Mouse (Mus musculus) liver, embryonic 14.5 days (tissue): ENCODE results near the gene Ehhadh. TPM values are rescaled to one million over a fixed set of nuclear protein-coding genes. Genes with fewer than 3 reads are reported as not detected.

ENCODE experiments used
- ATAC-seq: fragments of 200-750 bp; cut with Nextera tagmentation; 2 replicates; pipeline ENCODE4 v1.8.0; 2017; ENCODE audit warnings: moderate number of reproducible peaks, mild to moderate bottlenecking, moderate library complexity; ENCODE audit not compliant: insufficient read depth
- DNase-seq, 3 experiments: peaks; one replicate each; pipeline ENCODE4 v3.0.0-alpha.2; 2012 to 2013; ENCODE audit warnings: low read depth in 3 of 3, low spot score in 3 of 3
- H3K27ac ChIP-seq: fragments of 300-500 bp; sonication (generic); 2 replicates; pipeline ENCODE4 v1.5.1; 2014; ENCODE audit warnings: moderate library complexity, mild to moderate bottlenecking, control low read depth, inconsistent platforms
- H3K27me3 ChIP-seq: fragments of 300-500 bp; sonication (generic); 2 replicates; pipeline ENCODE4 v1.6.1; 2014; ENCODE audit warnings: mild to moderate bottlenecking, low read length, moderate library complexity; ENCODE audit not compliant: control insufficient read depth, insufficient read depth
- H3K36me3 ChIP-seq: fragments of 300-500 bp; sonication (generic); replicated peaks from 2 replicates; pipeline ENCODE4 v1.6.1; 2014; ENCODE audit warnings: low read depth; ENCODE audit not compliant: control insufficient read depth, insufficient read depth
- H3K4me1 ChIP-seq, 2 experiments: fragments of 200-500 bp in 1 of 2; fragments of 300-500 bp in 1 of 2; sonication (generic) in 1 of 2; replicated peaks; 2 replicates each; pipeline ENCODE4 v1.6.1; 2012 to 2014; ENCODE audit warnings: antibody characterized with exemption in 1 of 2, inconsistent platforms in 1 of 2, low read length in 1 of 2; ENCODE audit not compliant: control insufficient read depth in 2 of 2, insufficient read depth in 2 of 2
- H3K4me2 ChIP-seq: fragments of 300-500 bp; sonication (generic); 2 replicates; pipeline ENCODE4 v1.6.1; 2014; ENCODE audit warnings: low read depth, mild to moderate bottlenecking, control low read depth, moderate library complexity
- H3K4me3 ChIP-seq, 2 experiments: fragments of 200-500 bp in 1 of 2; fragments of 300-500 bp in 1 of 2; sonication (generic) in 1 of 2; 2 replicates each; pipeline ENCODE4 v1.5.1; 2012 to 2014; ENCODE audit warnings: low read depth in 2 of 2, low read length in 2 of 2, mild to moderate bottlenecking in 2 of 2, control low read depth in 1 of 2, inconsistent platforms in 1 of 2, moderate library complexity in 1 of 2; ENCODE audit not compliant: insufficient read depth in 1 of 2
- H3K9ac ChIP-seq: fragments of 300-500 bp; sonication (generic); replicated peaks from 2 replicates; pipeline ENCODE4 v1.6.1; 2014; ENCODE audit warnings: mild to moderate bottlenecking, control low read depth, moderate library complexity
- H3K9me3 ChIP-seq: fragments of 300-500 bp; sonication (generic); 2 replicates; pipeline ENCODE4 v1.6.1; 2016; ENCODE audit warnings: low read length, mixed read lengths; ENCODE audit not compliant: control insufficient read depth
- CTCF ChIP-seq: IDR thresholded peaks from 2 replicates; pipeline ENCODE4 v1.5.1; 2016; ENCODE audit warnings: antibody characterized with exemption, low read depth, control low read depth
- EP300 ChIP-seq: IDR thresholded peaks from 2 replicates; pipeline ENCODE4 v1.6.1; 2016; ENCODE audit warnings: antibody characterized with exemption, low read depth
- whole genome bisulfite sequencing: fragments of 180-500 bp; shearing (Covaris S2); extraction: QIAGEN DNeasy Blood & Tissue Kit; methylation state at CpG from one replicate; pipeline ENCODE4 v1.1.7; 2014; ENCODE audit not compliant: insufficient replicate concordance; 5-methylcytosine and 5-hydroxymethylcytosine counted together
- polyA plus RNA-seq, 2 experiments: library from polyadenylated mRNA; depleted of rRNA in 1 of 2; stranded (reverse) in 1 of 2; unstranded in 1 of 2; fragments of >200 nt; fragmentation: Nextera tagmentation in 1 of 2; extraction: Ambion mirVana in 1 of 2; gene quantifications; 2 replicates each; pipeline versions ENCODE4 v1.2.1 to v1.2.3; 2012 to 2014

Ehhadh gene
- polyA plus RNA-seq (2012; rRNA removed) (6.1 and 7.7 TPM in 2 replicates), polyA plus RNA-seq (2014; fragmentation: Nextera tagmentation; extraction: Ambion mirVana) (8.1 and 8.2 TPM in 2 replicates)

DNA sequence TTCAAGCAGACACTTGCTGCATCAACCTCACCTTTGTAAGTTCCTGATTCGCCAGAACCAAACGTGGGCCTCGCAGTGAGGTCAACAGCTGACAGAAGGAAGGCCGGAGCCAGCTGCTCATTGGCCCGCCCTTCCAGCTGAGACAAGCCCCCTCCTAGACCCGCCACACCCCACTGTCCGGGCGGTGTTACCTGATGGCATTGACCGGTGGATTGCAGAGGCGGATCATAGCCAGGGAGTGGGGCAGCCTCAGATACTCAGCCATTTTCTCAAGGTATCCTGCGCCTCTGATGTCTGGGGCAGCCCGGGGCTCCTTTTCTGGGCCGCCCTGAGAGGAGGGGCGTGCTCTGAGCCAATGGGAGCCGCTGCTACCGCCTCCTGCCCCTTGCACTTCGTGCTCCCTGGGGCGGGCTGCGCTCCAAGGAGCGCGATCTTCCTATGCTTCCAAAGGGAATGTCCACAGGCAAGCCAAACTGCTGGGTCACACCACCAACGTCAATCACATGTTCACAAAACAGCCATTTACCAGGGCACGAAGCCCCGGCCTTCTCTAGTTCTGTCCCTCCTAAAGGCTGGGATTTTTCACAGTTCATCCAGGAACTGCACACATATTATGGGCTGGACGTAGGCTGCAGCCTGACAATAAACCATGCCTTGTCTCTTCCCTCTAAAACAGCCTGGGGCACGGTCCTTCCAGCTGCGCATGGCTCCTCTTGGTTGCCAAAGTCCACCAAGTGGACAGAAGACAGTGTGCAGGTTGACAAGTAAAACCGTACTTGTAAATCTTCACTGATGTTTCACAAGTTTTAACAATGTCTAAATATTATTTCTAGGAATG lies at the start of gene Ehhadh:
Ehhadh (minus strand) TSS at position 292 of the 838 bp plus-strand sequence.
- H3K27ac ChIP-seq = no peak within 1 kb of the TSS; the same call in 1 of the 2 replicates
- DNase-seq (peak in 1 of 3 experiments; percentile 45), ATAC-seq (peak; percentile 83)
- H3K9ac ChIP-seq = peak within 1 kb of the TSS; percentile 64
- TF ChIP-seq CTCF = no peak
- no peak for TF ChIP-seq EP300
- H3K27me3 ChIP-seq = no peaks in the 10 kb centered on the region
- H3K36me3 ChIP-seq = no peaks in the 10 kb centered on the region
- H3K9me3 ChIP-seq = no peaks in the 10 kb centered on the region
- H3K4me1 ChIP-seq = peaks cover 22 to 33% of the 10 kb centered on the region in 2 experiments
- WGBS = 8% methylated on average over 28 of the region's 28 CpGs
- H3K4me3 ChIP-seq = peak within 1 kb of the TSS; percentile 56 to 69
- peak within 1 kb of the TSS; percentile 84 for H3K4me2 ChIP-seq

DNA sequence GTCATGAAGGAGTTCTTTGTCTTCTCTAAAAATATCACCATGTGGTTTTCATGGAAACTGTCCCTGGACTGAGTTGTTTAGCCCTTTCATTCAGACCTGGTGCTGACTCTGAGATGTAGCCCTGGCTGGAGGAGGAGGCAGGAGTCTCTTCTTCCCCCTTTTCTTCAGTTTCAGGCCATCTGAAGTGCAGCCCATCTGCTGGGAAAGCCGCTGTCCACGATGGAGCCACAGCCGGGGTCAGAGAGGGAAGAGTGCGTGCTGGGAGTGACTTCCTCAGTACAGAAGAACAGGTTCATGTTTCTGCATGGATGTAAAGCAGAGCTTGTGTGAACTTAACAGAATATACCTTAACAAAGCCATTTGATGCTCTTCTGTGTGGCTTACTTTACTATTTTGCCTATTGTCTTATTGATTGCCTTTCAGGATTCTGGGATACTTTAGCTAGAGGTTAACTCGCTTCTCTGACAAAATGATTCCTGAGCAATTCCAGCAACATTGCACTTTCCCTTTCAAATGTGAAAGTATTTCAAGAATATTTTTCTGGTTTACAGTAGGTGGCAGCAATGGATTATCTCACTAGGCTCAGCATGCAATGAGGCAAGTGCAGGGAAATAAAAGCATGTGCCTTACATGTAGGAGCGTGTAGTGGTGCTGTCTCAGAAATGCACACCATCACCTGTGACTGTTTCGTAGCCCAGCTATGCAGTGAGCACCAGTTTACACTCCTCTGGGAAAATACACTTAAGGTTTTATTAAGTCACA lies 48.9 kb upstream of the Ehhadh start:
- ATAC-seq (no peak), DNase-seq (no peak)
- H3K4me3 ChIP-seq = no peak overlapping the region
- no peak overlapping the region for H3K9ac ChIP-seq
- H3K27me3 ChIP-seq = no peaks in the 10 kb centered on the region
- WGBS = 42% methylated on average over 7 of the region's 7 CpGs
- no peak for TF ChIP-seq EP300
- TF ChIP-seq CTCF = peak; percentile 39; the same call in 1 of the 2 replicates
- no peak overlapping the region for H3K4me2 ChIP-seq
- H3K4me1 ChIP-seq = no peaks in the 10 kb centered on the region
- H3K27ac ChIP-seq = no peak overlapping the region
- H3K36me3 ChIP-seq = no peaks in the 10 kb centered on the region
- H3K9me3 ChIP-seq = no peaks in the 10 kb centered on the region

DNA sequence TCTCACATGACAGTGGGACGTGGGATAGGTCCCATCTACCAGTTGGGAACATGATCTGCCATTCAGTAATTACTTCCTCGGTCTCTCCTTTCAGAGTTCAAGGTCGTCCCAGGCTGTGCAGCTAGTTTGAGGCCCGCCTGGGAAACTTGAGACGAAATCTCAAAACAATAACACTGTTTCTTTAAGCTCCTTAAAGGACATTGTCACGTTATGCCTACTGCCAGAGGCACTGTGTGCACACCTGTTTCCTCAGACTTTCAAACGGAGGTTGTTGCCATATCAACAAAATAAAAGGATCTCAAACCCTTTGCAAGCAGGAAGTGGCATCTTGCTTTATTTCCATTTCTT lies 48.0 kb upstream of the Ehhadh start:
- DNase-seq (no peak), ATAC-seq (no peak)
- no peaks in the 10 kb centered on the region for H3K4me1 ChIP-seq
- no peak overlapping the region for H3K4me3 ChIP-seq
- no peak for TF ChIP-seq EP300
- no peak overlapping the region for H3K4me2 ChIP-seq
- no peaks in the 10 kb centered on the region for H3K36me3 ChIP-seq
- no peaks in the 10 kb centered on the region for H3K27me3 ChIP-seq
- H3K27ac ChIP-seq = no peak overlapping the region
- H3K9ac ChIP-seq = no peak overlapping the region
- WGBS = 50% methylated on average over 7 of the region's 7 CpGs
- H3K9me3 ChIP-seq = no peaks in the 10 kb centered on the region

DNA sequence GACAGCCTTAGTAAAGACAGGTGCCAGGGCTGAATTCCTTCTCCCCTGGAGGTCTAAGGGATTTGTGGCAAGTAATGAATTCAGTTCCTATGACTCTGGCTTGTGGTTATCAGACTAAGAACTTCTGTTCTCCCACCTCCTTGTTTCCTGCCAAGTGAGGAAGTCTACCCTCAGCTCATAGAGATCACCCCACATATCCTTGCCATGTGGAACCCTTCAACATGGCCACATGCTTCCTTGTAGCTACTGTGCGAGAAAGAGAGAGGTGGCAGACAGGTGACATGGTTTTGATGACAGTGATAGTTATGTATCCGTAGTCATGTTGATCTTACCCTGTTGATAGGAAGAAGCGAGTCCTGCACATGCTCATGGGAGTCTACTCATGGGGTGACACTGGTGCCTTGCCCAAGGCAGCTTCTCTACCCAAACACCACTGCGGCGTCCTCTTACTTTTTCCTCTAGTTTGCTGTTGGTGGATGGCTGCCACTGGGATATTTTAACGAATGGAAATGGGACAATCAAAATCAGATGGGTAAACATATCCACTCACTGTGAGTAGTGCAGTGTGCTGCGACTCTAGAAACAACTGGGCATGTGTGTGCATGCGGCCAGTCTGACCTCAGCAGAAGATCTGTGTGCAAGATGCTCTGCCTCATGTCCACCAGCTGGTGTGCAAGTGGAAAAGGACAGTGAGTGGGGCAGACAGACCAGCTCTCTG lies 47.4 kb upstream of the Ehhadh start:
- Histone ChIP-seq H3K4me1 (no peaks in the 10 kb centered on the region), H3K9me3 (no peaks in the 10 kb centered on the region), H3K4me3 (no peak overlapping the region), H3K27ac (no peak overlapping the region), H3K9ac (no peak overlapping the region), H3K4me2 (no peak overlapping the region), H3K27me3 (no peaks in the 10 kb centered on the region), H3K36me3 (no peaks in the 10 kb centered on the region)
- DNase-seq = no peak
- no peak for ATAC-seq
- TF ChIP-seq EP300 (no peak), CTCF (no peak)
- WGBS = 62% methylated on average over 8 of the region's 8 CpGs

DNA sequence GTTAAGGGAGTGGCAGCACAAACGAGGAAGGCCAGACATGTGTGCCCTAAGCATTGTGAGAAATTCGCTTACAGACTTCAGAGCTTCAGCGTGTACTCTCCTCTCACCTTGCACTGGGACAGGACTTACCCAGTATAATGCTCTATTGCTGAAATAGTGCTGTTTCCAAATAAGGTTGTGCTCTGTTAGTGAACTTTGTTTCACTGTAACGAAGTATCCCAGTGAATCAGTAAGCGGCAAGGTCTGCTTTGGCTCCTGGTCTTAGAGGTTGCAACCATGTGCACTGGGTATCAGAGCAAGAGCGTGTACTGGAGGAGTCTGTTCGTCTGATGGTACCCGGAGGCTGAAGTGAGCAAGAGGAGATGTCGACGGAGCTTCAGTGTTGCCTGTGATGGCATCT lies 46.4 kb upstream of the Ehhadh start:
- no peak overlapping the region for H3K9ac ChIP-seq
- no peak overlapping the region for H3K4me2 ChIP-seq
- WGBS = 69% methylated on average over 10 of the region's 10 CpGs
- no peaks in the 10 kb centered on the region for H3K4me1 ChIP-seq
- no peak overlapping the region for H3K27ac ChIP-seq
- DNase-seq = no peak
- TF ChIP-seq EP300 = no peak
- no peak for TF ChIP-seq CTCF
- H3K27me3 ChIP-seq = no peaks in the 10 kb centered on the region
- no peak for ATAC-seq
- H3K4me3 ChIP-seq = no peak overlapping the region
- no peaks in the 10 kb centered on the region for H3K9me3 ChIP-seq
- no peaks in the 10 kb centered on the region for H3K36me3 ChIP-seq
